Mouse (Mus musculus): ENCODE results near the gene Pacrg. TPM values are rescaled to one million over a fixed set of nuclear protein-coding genes. Genes with fewer than 3 reads are reported as not detected.

Gene Pacrg
- polyA plus RNA-seq (2016; fragmentation: Nextera tagmentation; extraction: Ambion mirVana) = 1.2 and 1.6 TPM in 2 replicates

- peak; percentile 96 for ATAC-seq (ENCODE audit: insufficient number of reproducible peaks, insufficient read depth, low FRiP score, low TSS enrichment, low read depth)
- H3K4me3 ChIP-seq (replicated peaks) = peak within 1 kb of the TSS; percentile 71
- no peaks in the 10 kb centered on the region for H3K27me3 ChIP-seq
- under 1% methylated on average over 43 of the region's 58 CpGs for WGBS
- H3K9me3 ChIP-seq = no peaks in the 10 kb centered on the region
- peaks cover 12% of the 10 kb centered on the region for H3K4me1 ChIP-seq (replicated peaks)
- peak within 1 kb of the TSS; percentile 64 for H3K9ac ChIP-seq (replicated peaks)
- H3K27ac ChIP-seq = peak within 1 kb of the TSS; percentile 75
- peak within 1 kb of the TSS; percentile 78 for H3K4me2 ChIP-seq
- H3K36me3 ChIP-seq = no peaks in the 10 kb centered on the region
Measured at GRCm38 (mm10) chr17:10840148-10840707, at the start of gene Pacrg, which contains the start of gene Prkn. Gene Pacrg, minus strand, starts transcription at chr17:10840311. Gene Prkn, plus strand, starts transcription at chr17:10840384.

GRCm38 (mm10) chr17:10887924-10888323 lies 47.8 kb upstream of the Pacrg start:
- Histone ChIP-seq H3K4me1 (replicated peaks) (no peaks in the 10 kb centered on the region), H3K4me2 (no peak overlapping the region), H3K4me3 (replicated peaks) (no peak overlapping the region), H3K9ac (replicated peaks) (no peak overlapping the region), H3K27me3 (no peaks in the 10 kb centered on the region), H3K9me3 (no peaks in the 10 kb centered on the region), H3K27ac (no peak overlapping the region), H3K36me3 (no peaks in the 10 kb centered on the region)
- ATAC-seq (ENCODE audit: insufficient number of reproducible peaks, insufficient read depth, low FRiP score, low TSS enrichment, low read depth) = no peak
- WGBS = 51% methylated on average over 4 of the region's 4 CpGs

GRCm38 (mm10) chr17:10882260-10882659 lies 42.1 kb upstream of the Pacrg start:
- WGBS = 84% methylated on average over 1 of the region's 1 CpGs
- ATAC-seq (ENCODE audit: insufficient number of reproducible peaks, insufficient read depth, low FRiP score, low TSS enrichment, low read depth) = no peak

DNA sequence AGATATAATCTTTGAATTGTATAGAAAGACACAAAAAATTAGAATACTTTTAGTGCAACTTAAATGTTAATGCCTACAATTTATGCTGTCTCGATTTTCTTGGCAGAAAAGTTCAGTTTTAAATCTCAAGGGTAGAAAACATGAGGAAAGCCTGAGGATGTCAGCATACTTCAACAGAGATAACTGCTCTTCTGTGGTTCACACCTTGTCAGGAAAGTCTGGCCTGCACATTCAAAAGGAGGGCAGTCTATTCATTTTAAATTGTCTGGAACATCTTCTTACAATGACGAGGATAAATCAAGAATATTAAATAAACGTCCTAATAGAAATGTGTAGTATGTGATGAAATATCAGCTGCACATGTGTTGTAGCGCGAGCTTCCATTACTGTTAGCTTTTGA lies 38.9 kb upstream of the Pacrg start:
- no peaks in the 10 kb centered on the region for H3K9me3 ChIP-seq
- H3K9ac ChIP-seq (replicated peaks) = no peak overlapping the region
- no peak overlapping the region for H3K27ac ChIP-seq
- no peak overlapping the region for H3K4me3 ChIP-seq (replicated peaks)
- H3K27me3 ChIP-seq = no peaks in the 10 kb centered on the region
- ATAC-seq (ENCODE audit: insufficient number of reproducible peaks, insufficient read depth, low FRiP score, low TSS enrichment, low read depth) = no peak
- H3K36me3 ChIP-seq = no peaks in the 10 kb centered on the region
- WGBS = 76% methylated on average over 5 of the region's 5 CpGs
- H3K4me2 ChIP-seq = no peak overlapping the region
- no peaks in the 10 kb centered on the region for H3K4me1 ChIP-seq (replicated peaks)

More at GRCm38 (mm10) chr17:10882260-10882659, 42.1 kb upstream of the Pacrg start:
- Histone ChIP-seq H3K27me3 (no peaks in the 10 kb centered on the region), H3K4me2 (no peak overlapping the region), H3K4me1 (replicated peaks) (no peaks in the 10 kb centered on the region), H3K36me3 (no peaks in the 10 kb centered on the region), H3K9ac (replicated peaks) (no peak overlapping the region), H3K9me3 (no peaks in the 10 kb centered on the region), H3K4me3 (replicated peaks) (no peak overlapping the region), H3K27ac (no peak overlapping the region)

DNA sequence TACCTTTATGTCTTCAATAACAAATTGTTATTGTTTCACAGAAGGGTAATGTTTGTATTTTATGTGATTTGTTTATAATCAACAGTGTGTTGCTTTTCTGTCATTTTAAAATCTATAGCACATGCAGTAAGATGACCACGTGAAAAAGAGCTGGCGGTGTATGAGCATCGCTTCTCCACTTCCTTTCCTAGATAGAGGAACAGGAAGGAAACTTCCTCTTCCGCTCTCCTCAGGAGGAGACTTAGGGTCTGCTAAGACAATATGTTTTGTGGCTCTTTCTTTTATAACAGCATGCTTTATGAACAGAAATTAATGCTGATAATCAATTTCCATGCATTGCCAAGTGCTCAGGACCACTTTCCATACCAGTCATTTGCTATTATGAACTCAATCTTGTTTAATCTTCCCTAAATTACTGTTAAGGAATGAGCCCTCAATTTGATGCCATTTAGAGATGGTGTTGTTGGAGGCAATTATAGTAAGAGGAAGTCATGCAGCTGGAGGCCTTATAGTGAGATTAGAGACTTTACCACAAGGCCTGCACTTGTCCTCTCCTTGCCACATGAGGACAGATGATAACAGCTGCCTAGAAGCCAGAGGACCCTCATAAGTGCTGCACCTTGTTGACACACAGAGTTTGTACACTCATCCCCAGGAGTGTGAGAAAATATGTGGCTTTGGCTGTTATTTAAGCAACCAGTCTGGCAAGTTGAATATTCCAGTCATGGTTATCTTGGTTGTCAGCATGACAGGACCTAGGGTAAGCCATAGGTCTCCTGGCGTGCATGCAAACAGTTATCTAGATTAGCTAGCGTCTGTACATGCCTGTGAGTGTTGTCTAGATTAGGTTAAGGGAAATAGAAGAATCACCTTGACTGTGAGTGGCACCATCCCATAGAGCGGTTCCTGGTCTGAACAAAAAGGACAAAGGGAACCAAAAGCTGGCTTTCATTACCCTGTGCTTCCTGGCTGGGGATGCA lies 34.4 kb upstream of the Pacrg start:
- Histone ChIP-seq H3K27me3 (no peaks in the 10 kb centered on the region), H3K4me3 (replicated peaks) (no peak overlapping the region), H3K36me3 (no peaks in the 10 kb centered on the region), H3K27ac (no peak overlapping the region), H3K9me3 (no peaks in the 10 kb centered on the region), H3K4me2 (no peak overlapping the region), H3K4me1 (replicated peaks) (no peaks in the 10 kb centered on the region), H3K9ac (replicated peaks) (no peak overlapping the region)
- WGBS = 85% methylated on average over 7 of the region's 7 CpGs
- no peak for ATAC-seq (ENCODE audit: insufficient number of reproducible peaks, insufficient read depth, low FRiP score, low TSS enrichment, low read depth)

- H3K9me3 ChIP-seq = no peaks in the 10 kb centered on the region
- ATAC-seq (ENCODE audit: insufficient number of reproducible peaks, insufficient read depth, low FRiP score, low TSS enrichment, low read depth) = no peak
- no peaks in the 10 kb centered on the region for H3K36me3 ChIP-seq
- 94% methylated on average over 3 of the region's 3 CpGs for WGBS
- no peak overlapping the region for H3K27ac ChIP-seq
- H3K9ac ChIP-seq (replicated peaks) = no peak overlapping the region
- H3K27me3 ChIP-seq = no peaks in the 10 kb centered on the region
- H3K4me2 ChIP-seq = no peak overlapping the region
- no peaks in the 10 kb centered on the region for H3K4me1 ChIP-seq (replicated peaks)
- no peak overlapping the region for H3K4me3 ChIP-seq (replicated peaks)
Measured at GRCm38 (mm10) chr17:10854207-10854606, 14.1 kb upstream of the Pacrg start.

DNA sequence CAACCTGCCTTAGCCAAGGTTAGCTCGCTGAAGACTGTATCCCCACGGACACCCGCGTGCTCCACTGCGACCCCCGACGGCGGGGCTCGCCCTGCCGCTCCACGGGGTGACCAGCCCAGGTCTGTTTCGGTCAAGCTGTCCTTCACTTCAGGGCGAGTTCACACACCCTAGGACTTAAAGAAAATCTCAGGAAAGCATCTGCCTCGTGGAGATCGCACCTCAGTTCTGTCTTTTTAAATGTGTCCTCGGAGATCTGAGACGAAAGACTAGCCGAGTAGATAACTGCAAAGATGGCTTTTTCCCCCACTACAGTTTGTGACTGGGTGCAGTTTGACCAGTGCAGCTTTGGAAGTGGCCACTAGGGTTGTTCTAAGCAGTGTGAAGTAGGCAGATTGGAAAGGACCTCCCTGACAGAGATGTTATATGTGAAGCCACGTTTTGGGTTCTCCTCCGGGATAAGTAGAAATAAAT lies 655 bp upstream of the Pacrg start:
- 3% methylated on average over 20 of the region's 20 CpGs for WGBS
- H3K27ac ChIP-seq = no peak overlapping the region
- ATAC-seq (ENCODE audit: insufficient number of reproducible peaks, insufficient read depth, low FRiP score, low TSS enrichment, low read depth) = peak; percentile 38; the same call in 1 of the 2 replicates

DNA sequence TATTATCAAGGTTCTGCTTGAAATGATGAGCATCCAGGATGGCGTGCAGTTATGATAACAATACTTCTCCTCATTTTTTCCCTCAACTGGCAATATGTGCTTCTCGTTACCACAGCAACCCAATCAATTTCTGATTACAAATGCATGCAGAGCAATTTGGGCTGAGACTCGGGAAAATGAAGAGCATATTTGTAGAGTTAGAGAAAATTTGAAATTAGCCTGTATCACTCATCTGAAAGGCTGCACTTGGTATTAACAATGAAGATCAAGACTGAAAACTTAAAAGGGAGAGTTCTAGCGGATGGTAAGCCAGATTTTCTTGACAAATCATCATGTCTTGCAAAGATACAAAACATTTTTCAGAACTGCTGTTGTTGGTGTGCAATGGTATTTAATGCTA lies 21.1 kb downstream of the Pacrg start:
- ATAC-seq (ENCODE audit: insufficient number of reproducible peaks, insufficient read depth, low FRiP score, low TSS enrichment, low read depth) = no peak
- no peaks in the 10 kb centered on the region for H3K36me3 ChIP-seq
- no peaks in the 10 kb centered on the region for H3K4me1 ChIP-seq (replicated peaks)
- no peak overlapping the region for H3K4me3 ChIP-seq (replicated peaks)
- H3K9me3 ChIP-seq = no peaks in the 10 kb centered on the region
- no peak overlapping the region for H3K9ac ChIP-seq (replicated peaks)
- 87% methylated on average over 4 of the region's 4 CpGs for WGBS
- H3K27me3 ChIP-seq = no peaks in the 10 kb centered on the region
- no peak overlapping the region for H3K27ac ChIP-seq
- no peak overlapping the region for H3K4me2 ChIP-seq

More for the DNA sequence above, 655 bp upstream of the Pacrg start:
- H3K9me3 ChIP-seq = no peaks in the 10 kb centered on the region
- H3K27me3 ChIP-seq = no peaks in the 10 kb centered on the region
- peak overlapping the region; percentile 71 for H3K4me3 ChIP-seq (replicated peaks)
- peaks cover 9% of the 10 kb centered on the region for H3K4me1 ChIP-seq (replicated peaks)
- H3K4me2 ChIP-seq = peak overlapping the region; percentile 78
- no peaks in the 10 kb centered on the region for H3K36me3 ChIP-seq
- peak overlapping the region; percentile 63 for H3K9ac ChIP-seq (replicated peaks)

DNA sequence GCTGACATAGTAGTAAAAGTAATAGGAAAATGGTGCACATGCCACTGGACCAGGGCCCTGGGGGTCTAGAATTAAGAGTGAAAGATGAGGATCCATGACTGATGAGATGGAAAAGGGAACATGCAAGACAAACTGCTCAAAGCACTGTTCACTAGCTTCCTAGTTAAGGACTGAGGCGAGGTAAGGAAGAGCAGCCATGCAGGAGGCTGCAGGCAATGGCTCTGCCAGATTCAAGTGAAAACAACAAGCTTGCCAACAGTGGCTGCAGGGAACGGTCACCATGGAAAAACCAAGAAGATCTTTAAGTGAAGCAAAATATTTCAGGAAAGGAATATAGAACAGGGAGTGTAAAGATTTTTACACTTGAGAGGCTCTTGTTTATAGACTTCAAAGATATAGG lies 31.5 kb downstream of the Pacrg start:
- Histone ChIP-seq H3K9ac (replicated peaks) (no peak overlapping the region), H3K4me3 (replicated peaks) (no peak overlapping the region), H3K36me3 (no peaks in the 10 kb centered on the region), H3K4me1 (replicated peaks) (no peaks in the 10 kb centered on the region), H3K27me3 (no peaks in the 10 kb centered on the region), H3K9me3 (no peaks in the 10 kb centered on the region), H3K27ac (no peak overlapping the region), H3K4me2 (no peak overlapping the region)
- no peak for ATAC-seq (ENCODE audit: insufficient number of reproducible peaks, insufficient read depth, low FRiP score, low TSS enrichment, low read depth)
- WGBS = 79% methylated on average over 2 of the region's 2 CpGs

DNA sequence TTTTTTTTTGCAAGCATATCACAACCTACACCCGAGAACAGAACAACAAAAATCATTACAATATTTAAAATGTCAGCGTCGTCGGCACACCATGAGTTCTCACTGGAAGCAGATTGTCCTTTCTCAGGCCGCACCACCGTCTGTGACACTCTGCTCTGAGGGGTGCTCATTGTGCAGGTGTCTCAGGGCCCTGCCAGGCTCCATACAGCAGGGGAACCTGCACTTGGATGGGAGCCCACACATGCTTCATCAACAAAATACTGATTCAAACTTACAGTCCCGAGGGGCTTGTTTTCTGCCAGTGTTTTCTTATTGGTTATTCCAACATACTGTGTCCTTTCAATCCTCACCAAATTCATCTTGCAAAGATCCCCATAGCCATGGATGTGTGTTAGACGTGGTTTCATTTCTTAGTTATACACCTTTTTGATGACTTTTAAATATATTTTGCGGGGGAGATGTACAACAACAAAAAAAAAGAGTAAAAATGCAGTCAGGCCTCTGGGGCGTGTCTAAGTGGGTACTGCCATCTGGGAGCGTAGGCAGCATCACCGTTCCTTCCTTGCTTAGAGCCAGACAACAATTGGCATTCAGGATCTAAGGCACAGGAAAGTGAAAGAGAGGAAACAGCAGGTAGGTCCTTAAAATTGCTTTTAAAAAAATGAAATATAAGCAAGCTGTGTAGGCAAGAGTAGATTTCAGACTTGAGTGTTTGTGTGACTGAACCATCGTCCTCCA lies 32.7 kb downstream of the Pacrg start:
- Histone ChIP-seq H3K9ac (replicated peaks) (no peak overlapping the region), H3K9me3 (no peaks in the 10 kb centered on the region), H3K27ac (no peak overlapping the region), H3K4me2 (no peak overlapping the region), H3K27me3 (no peaks in the 10 kb centered on the region), H3K4me1 (replicated peaks) (no peaks in the 10 kb centered on the region), H3K36me3 (no peaks in the 10 kb centered on the region), H3K4me3 (replicated peaks) (no peak overlapping the region)
- ATAC-seq (ENCODE audit: insufficient number of reproducible peaks, insufficient read depth, low FRiP score, low TSS enrichment, low read depth) = no peak
- 89% methylated on average over 13 of the region's 13 CpGs for WGBS

GRCm38 (mm10) chr17:10806692-10807091 lies 33.4 kb downstream of the Pacrg start:
- no peak overlapping the region for H3K27ac ChIP-seq
- H3K36me3 ChIP-seq = no peaks in the 10 kb centered on the region
- H3K4me1 ChIP-seq (replicated peaks) = no peaks in the 10 kb centered on the region
- ATAC-seq (ENCODE audit: insufficient number of reproducible peaks, insufficient read depth, low FRiP score, low TSS enrichment, low read depth) = no peak
- WGBS = 80% methylated on average over 4 of the region's 4 CpGs
- H3K27me3 ChIP-seq = no peaks in the 10 kb centered on the region
- H3K9ac ChIP-seq (replicated peaks) = no peak overlapping the region
- no peaks in the 10 kb centered on the region for H3K9me3 ChIP-seq
- no peak overlapping the region for H3K4me2 ChIP-seq
- no peak overlapping the region for H3K4me3 ChIP-seq (replicated peaks)
